Mouse (Mus musculus) heart, adult 8-10 months (tissue): ENCODE data around the gene Nop58. TPM values are rescaled to one million over a fixed set of nuclear protein-coding genes. Genes with fewer than 3 reads are reported as not detected.
"Not testable (repeated sequence)": the region's sequence is repeated elsewhere in the genome, so short reads cannot be mapped to it uniquely, and the experiment has no call there.

Experiments used
- DNase-seq: peaks from one replicate; pipeline ENCODE4 v3.0.0; 2022; ENCODE audit warnings: low spot score
- total RNA-seq, 4 experiments: library from RNA; stranded (reverse); gene quantifications; 2 replicates each; pipeline ENCODE4 v1.2.4; 2022

Gene Nop58
- 10 to 100 TPM; 26.2 to 35.4 (median 28.1) TPM for total RNA-seq

GRCm38 (mm10) chr1:59684819-59685755 is at the start of gene Nop58:
Gene Nop58, plus strand, starts transcription at chr1:59684971.
- peak; percentile 95 for DNase-seq

GRCm38 (mm10) chr1:59636349-59636748 is 48.4 kb upstream of the Nop58 start:
- DNase-seq: no peak

GRCm38 (mm10) chr1:59638371-59638770 is 46.4 kb upstream of the Nop58 start:
- no peak for DNase-seq

GRCm38 (mm10) chr1:59642488-59642887 is 42.3 kb upstream of the Nop58 start:
- no peak for DNase-seq

- not testable (repeated sequence) for DNase-seq
Measured at GRCm38 (mm10) chr1:59646502-59646901, 38.3 kb upstream of the Nop58 start.

- DNase-seq: no peak
Measured at GRCm38 (mm10) chr1:59651201-59651819, 33.5 kb upstream of the Nop58 start.

- DNase-seq: no peak
Measured at GRCm38 (mm10) chr1:59653243-59653911, 31.4 kb upstream of the Nop58 start.

GRCm38 (mm10) chr1:59656244-59657171 is 28.3 kb upstream of the Nop58 start:
- no peak for DNase-seq

GRCm38 (mm10) chr1:59663456-59664135 is 21.2 kb upstream of the Nop58 start:
- DNase-seq: no peak

- no peak for DNase-seq
Measured at GRCm38 (mm10) chr1:59668871-59669270, 15.9 kb upstream of the Nop58 start.

GRCm38 (mm10) chr1:59669962-59670630 is 14.7 kb upstream of the Nop58 start:
- DNase-seq: peak; percentile 11

- DNase-seq: peak; percentile 91
Measured at GRCm38 (mm10) chr1:59670641-59671168, 14.1 kb upstream of the Nop58 start, which contains the start of gene Sumo1. Gene Sumo1, minus strand, starts transcription at chr1:59670834.

- no peak for DNase-seq
Measured at GRCm38 (mm10) chr1:59673661-59674060, 11.1 kb upstream of the Nop58 start.

- no peak for DNase-seq
Measured at GRCm38 (mm10) chr1:59683926-59684818, 599 bp upstream of the Nop58 start.

GRCm38 (mm10) chr1:59687493-59687892 is 2.7 kb downstream of the Nop58 start:
- no peak for DNase-seq

- no peak for DNase-seq
Measured at GRCm38 (mm10) chr1:59690467-59690866, 5.7 kb downstream of the Nop58 start.

GRCm38 (mm10) chr1:59697751-59698150 is 13.0 kb downstream of the Nop58 start:
- DNase-seq: no peak

GRCm38 (mm10) chr1:59698207-59698606 is 13.4 kb downstream of the Nop58 start:
- DNase-seq: no peak

GRCm38 (mm10) chr1:59701766-59702165 is 17.0 kb downstream of the Nop58 start:
- DNase-seq: no peak
